Mouse (Mus musculus) mouse embryonic stem cell (cell line): ENCODE measurements around the gene Iqgap2.

ENCODE experiments used
- in situ Hi-C, 2 experiments: fragments of 300-500 bp; cut with MboI; formaldehyde crosslinking; loops; 1 replicate in 1 of 2; 3 replicates in 1 of 2; pipeline ENCODE4 v1.14.3; 2019 to 2020; ENCODE audit warnings: low sequenced_read_pairs in 2 of 2, low pct_unique_long_range_greater_than_20kb in 1 of 2, mixed read lengths in 1 of 2; ENCODE audit not compliant: unreplicated experiment in 1 of 2

The Iqgap2 gene

GRCm38 (mm10) chr13:95888621-95889020 is 3.1 kb downstream of the Iqgap2 start:
- in situ Hi-C loops, result no loop called here

DNA sequence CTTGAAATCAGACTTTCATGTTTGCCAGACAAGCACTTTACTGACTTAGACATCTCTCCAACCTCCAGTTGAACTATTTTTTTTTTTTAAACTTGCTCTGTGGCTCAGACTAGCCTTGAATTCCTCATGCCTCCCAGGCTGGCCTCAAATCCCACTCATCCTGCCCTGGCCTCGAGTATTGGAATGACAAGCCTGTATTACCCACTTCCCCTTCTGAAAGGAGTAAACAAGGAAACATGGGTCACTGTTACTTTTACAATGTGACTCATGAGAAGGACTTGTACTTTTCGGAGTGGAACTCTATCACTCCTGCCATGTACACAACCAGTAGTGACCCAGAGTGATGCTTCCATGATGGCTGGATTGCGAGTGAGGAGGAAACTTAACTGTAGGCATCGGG is 3.6 kb downstream of the Iqgap2 start:
- in situ Hi-C loops, result no loop called here

GRCm38 (mm10) chr13:95887375-95887774 is 4.3 kb downstream of the Iqgap2 start:
- in situ Hi-C loops, result no loop called here

- in situ Hi-C loops, result no loop called here
These were observed 7.3 kb downstream of the Iqgap2 start for GRCm38 (mm10) chr13:95884455-95884854.

DNA sequence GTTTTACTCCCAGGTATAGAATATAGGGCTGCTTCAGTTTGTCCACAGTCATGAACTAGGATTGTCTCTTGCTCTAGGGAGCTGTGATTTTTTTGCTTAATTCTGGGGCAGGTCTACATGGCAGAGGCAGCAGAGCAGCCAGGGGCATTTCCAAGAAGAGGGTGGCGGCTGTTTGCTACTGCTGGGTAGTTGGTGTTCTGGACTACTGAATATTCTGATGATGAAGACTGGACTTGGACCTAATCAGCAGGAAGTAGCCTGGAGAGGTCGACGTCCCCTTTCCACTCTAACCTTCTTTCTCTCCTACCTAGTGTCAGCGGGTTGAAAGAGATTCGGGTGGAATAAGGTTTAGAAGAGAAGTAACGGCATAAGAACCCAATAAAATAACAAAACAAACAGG is 9.7 kb downstream of the Iqgap2 start:
- in situ Hi-C loops, result no loop called here

DNA sequence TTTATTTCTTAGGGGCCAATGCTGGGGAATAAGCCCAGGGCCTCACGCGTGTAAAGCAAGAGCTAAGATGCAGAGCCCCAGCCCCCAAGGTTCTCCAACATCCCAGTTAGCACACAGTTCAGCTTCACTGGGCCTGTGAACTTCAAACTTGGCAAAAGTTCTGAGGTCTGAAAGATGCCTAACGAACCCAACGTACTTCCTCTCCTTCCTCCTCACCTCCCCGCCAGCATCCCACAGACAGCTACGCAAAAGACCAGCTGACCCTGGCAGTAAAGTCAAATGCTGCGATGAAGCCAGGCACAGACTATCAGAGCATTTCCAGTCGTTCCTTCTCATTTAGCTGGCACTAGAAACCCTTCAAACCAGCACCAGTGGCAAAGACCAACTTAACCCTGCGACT is 10.3 kb downstream of the Iqgap2 start:
- in situ Hi-C loops, result no loop called here

DNA sequence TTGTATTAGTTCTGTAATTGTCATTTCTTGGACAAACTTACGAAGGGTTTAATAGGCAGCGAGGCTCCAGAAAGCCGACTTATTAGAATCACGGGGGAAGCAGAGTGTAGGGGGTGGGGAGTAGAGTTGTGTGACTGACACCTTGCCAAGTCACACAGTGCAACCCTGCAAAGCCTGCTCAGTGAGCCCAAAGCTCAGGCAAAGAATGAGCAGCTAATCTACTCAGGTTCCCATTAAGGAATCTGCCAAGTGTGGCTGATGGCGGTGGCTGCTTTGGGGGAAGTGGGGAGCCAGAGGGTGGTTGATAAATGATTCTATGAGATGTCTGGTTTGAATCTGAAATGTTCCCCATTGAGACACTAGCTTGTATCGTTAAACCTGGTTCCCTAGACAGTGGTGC is 11.1 kb downstream of the Iqgap2 start:
- in situ Hi-C loops, result no loop called here

DNA sequence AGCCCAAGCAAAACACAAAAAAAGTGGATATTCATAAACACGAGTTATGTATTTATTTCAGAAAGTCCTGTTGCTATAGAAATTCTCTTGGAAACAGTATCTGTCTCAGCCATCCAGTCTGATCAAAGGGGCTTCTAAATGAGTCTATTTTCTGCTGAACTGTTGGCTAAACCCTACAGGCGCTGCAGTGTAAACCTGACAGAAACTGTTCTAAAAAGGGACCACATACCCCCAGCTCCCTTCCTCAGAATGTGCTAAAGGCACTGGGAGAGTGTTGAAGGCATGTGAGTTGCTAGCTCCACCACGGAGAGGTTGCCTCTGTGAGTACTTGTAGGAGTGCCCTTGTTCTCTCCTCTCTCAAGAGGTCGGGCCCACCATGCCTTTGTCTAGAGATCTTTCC is 19.7 kb downstream of the Iqgap2 start:
- in situ Hi-C loops, result no loop called here

- in situ Hi-C loops, result no loop called here
These were observed 21.1 kb downstream of the Iqgap2 start for GRCm38 (mm10) chr13:95870626-95871025.

GRCm38 (mm10) chr13:95868896-95869540 is 22.7 kb downstream of the Iqgap2 start:
- in situ Hi-C loops, result no loop called here

DNA sequence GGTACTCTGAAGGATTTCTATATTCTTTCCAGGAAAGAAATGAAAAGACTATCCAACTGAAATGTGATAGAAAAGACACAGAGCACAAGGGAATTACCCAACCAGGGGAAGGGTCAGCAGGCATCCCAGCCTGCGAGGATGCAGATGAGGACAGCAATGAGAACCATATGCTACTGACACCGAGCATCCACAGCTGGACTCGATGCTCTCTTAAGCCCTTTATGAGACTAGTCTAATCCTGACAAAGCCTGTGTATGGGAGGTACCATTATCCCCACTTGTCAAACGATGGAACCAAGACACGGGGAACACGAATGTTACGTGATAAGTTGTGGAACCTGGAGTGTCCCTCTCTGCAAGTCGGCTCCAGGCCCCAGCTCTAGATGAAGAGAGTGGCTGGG is 29.5 kb downstream of the Iqgap2 start:
- in situ Hi-C loops, result no loop called here

GRCm38 (mm10) chr13:95859271-95859670 is 32.5 kb downstream of the Iqgap2 start:
- in situ Hi-C loops, result no loop called here

- in situ Hi-C loops, result no loop called here
These were observed 32.9 kb downstream of the Iqgap2 start for GRCm38 (mm10) chr13:95858866-95859265.

DNA sequence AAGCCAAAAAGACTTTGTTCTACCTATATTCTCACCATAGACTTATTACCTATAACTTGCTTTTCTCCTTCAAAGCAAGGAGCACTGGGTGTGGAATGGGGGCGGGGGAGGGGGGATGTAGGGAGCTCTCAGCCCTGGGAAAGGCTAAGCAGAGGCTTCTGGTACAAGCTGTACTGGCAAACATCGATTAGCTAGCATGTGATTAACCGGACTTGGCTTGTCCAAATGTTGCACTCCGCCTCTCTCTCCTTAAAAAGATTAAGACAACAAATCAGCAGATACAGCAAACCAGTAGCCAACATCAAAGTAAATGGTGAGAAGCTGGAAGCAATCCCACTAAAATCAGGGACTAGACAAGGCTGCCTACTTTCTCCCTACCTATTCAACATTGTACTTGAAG is 36.2 kb downstream of the Iqgap2 start:
- in situ Hi-C loops, result no loop called here

DNA sequence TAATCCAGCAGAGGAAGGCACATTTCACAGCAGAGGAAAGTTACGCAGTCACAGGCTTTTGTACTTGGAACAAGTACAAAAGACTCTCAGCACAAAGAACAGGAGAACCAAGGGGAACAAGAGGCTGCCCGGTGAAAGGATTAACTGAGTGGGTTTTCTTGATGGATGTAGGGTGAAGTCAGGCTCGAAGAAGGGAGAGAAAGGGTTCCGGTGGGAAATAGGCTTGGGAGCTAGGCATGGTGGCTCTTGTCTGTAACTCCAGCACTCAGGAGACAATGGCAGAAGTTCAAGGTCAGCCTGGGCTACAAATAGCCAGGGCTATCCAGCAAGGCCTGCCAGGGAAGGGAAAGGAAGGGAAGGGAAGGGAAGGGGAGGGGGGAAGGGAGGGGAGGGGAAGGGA is 40.1 kb downstream of the Iqgap2 start:
- in situ Hi-C loops, result no loop called here

DNA sequence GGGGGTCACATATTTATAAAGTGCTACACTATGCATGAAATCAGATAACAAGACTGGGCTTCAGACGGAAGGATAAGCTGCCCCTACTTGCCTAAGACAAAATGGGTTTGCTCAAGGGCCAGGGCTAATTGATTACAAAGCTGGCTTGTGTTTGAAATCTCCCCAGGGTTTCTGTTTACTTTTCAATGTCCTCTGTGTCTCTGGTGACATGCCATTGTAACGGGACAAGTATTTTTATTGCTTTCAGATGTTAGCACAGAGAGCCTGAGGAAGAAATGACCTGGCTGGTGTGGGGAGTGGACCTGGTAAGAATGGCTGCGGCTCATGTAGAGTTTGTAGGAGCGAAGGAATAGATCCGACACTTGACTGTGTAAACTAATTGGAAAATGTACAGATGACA is 41.3 kb downstream of the Iqgap2 start:
- in situ Hi-C loops, result no loop called here

GRCm38 (mm10) chr13:95849501-95850007 is 42.2 kb downstream of the Iqgap2 start:
- in situ Hi-C loops, result no loop called here

DNA sequence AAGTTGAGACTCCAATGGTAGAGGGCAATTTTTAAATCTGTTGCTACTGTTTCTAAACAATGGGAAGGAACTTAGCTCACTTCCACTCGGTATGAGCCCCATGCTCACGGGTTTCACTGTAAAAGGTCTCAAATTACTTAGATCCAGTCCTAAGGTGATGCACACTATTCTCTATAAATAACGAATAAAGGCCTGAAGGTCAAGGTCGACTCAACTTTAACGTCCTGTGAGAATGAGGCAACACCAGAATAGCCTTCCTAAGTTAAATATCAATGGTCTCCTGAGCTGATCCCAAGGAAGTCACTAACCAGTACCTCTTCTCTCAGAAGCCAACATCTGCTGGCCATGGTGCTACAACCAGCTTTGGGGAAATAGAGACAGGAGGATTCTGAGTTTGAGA is 45.4 kb downstream of the Iqgap2 start:
- in situ Hi-C loops, result no loop called here

DNA sequence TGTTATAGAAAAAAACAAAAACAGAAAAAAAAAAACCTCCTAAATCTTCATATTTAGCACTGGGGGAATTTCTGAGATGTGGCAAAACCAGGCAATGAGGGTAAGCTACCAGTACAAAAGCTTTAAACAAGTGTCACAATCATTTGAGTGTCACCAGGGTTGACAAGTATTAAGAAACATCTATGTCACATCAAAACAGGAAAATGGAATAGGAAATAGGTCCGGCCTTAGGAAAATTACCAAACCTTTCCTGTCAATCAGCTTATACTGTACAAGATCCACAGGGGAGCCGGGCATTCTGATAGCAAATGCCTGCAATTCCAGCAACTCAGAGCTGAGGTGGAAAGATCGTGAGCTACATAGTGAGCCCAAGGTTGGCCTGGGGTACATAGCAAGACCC is 46.8 kb downstream of the Iqgap2 start:
- in situ Hi-C loops, result no loop called here

GRCm38 (mm10) chr13:95843411-95844026 is 48.2 kb downstream of the Iqgap2 start:
- in situ Hi-C loops, result no loop called here
